Mouse (Mus musculus): ENCODE measurements around the gene Fam20b. TPM values are rescaled to one million over a fixed set of nuclear protein-coding genes. Genes with fewer than 3 reads are reported as not detected.
A peak's percentile ranks its signal among the peaks of the same experiment; 100 is the strongest.

The Fam20b gene
- polyA plus RNA-seq, 1 experiment from 2014 or later, result 34.3 TPM

DNA sequence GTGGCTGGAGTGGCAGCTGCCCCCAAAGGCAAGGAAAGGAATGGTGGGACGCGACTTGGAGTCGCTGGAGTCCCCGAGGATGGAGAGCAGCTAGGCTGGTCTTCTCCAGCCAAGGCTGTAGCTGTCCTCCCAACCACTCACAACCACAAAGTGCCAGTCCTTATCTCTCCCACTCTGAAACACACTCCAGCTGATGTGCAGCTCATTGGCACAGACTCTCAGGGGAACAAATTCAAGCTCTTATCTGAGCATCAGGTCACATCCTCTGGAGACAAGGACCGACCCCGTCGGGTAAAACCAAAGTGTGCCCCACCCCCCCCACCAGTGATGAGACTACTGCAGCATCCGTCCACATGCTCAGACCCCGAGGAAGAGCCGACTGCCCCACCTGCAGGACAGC lies 77.1 kb downstream of the Fam20b start:
- H3K36me3 ChIP-seq (ENCODE audit: control insufficient read depth, insufficient read depth, low read length), result peaks cover 37% of the 10 kb centered on the region
- ATAC-seq (ENCODE audit: low FRiP score, low TSS enrichment), result no peak
- H3K4me1 ChIP-seq (ENCODE audit: control insufficient read depth, insufficient read depth, low read length), result peaks cover 8% of the 10 kb centered on the region; the same call in 1 of the 2 replicates
- WGBS, result 93% methylated on average over 10 of the region's 10 CpGs
- no peak for DNase-seq
- H3K9me3 ChIP-seq (ENCODE audit: control insufficient read depth, low read length), result no peaks in the 10 kb centered on the region
- no peak overlapping the region for H3K27ac ChIP-seq (replicated peaks; ENCODE audit: low read depth, low read length)
- H3K27me3 ChIP-seq (ENCODE audit: control insufficient read depth, insufficient read depth, low read length), result no peaks in the 10 kb centered on the region
- no peak overlapping the region for H3K4me2 ChIP-seq (ENCODE audit: low read length)
- no peak overlapping the region for H3K4me3 ChIP-seq (replicated peaks; ENCODE audit: low read depth, low read length)
- no peak overlapping the region for H3K9ac ChIP-seq (replicated peaks; ENCODE audit: low read length)

DNA sequence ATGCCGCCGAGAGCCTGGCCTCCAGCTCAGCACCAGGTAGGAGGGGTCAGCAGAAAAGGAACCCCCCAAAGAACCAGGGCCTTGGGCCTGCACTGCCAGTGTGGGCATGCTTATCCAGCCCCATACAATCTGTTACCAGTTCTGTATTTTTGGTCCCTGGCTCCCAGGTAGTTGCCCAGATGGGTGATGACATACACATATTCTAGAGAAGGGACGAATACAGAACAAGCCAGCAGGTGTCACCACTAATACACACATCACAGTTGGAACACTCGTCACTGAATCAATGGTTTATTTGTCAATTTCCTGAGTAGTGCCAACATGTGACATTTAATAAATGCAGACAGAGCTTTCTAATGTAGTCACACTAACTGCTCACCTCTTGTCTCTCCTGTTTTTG lies 78.3 kb downstream of the Fam20b start:
- no peak overlapping the region for H3K27ac ChIP-seq (replicated peaks; ENCODE audit: low read depth, low read length)
- no peak for ATAC-seq (ENCODE audit: low FRiP score, low TSS enrichment)
- no peak overlapping the region for H3K4me3 ChIP-seq (replicated peaks; ENCODE audit: low read depth, low read length)
- peaks cover 8% of the 10 kb centered on the region; the same call in 1 of the 2 replicates for H3K4me1 ChIP-seq (ENCODE audit: control insufficient read depth, insufficient read depth, low read length)
- H3K27me3 ChIP-seq (ENCODE audit: control insufficient read depth, insufficient read depth, low read length), result no peaks in the 10 kb centered on the region
- 73% methylated on average over 4 of the region's 4 CpGs for WGBS
- no peaks in the 10 kb centered on the region for H3K9me3 ChIP-seq (ENCODE audit: control insufficient read depth, low read length)
- peaks cover 45% of the 10 kb centered on the region for H3K36me3 ChIP-seq (ENCODE audit: control insufficient read depth, insufficient read depth, low read length)
- no peak overlapping the region for H3K4me2 ChIP-seq (ENCODE audit: low read length)
- DNase-seq, result peak; percentile 48
- no peak overlapping the region for H3K9ac ChIP-seq (replicated peaks; ENCODE audit: low read length)

DNA sequence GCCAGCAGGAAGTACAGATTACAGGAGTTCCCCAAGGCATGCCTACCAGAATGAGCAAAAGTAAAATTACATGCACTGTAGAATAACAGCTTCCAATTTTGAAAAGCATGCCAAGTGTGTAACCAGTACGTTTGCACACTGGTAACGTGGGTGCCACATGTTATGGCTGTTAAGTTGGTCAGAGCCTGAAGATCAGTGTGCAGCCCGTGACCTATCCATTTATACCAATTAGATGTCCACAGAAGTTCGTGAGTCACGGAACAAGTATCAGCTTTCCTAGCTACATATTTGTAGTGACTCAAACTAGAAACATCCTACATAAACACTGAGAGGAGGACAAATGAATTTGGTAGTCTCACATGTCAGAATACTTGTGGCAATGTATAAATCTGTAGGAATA lies 79.4 kb downstream of the Fam20b start:
- peaks cover 7% of the 10 kb centered on the region; the same call in 1 of the 2 replicates for H3K4me1 ChIP-seq (ENCODE audit: control insufficient read depth, insufficient read depth, low read length)
- H3K4me2 ChIP-seq (ENCODE audit: low read length), result no peak overlapping the region
- no peak overlapping the region for H3K4me3 ChIP-seq (replicated peaks; ENCODE audit: low read depth, low read length)
- no peaks in the 10 kb centered on the region for H3K9me3 ChIP-seq (ENCODE audit: control insufficient read depth, low read length)
- 88% methylated on average over 5 of the region's 5 CpGs for WGBS
- H3K27ac ChIP-seq (replicated peaks; ENCODE audit: low read depth, low read length), result no peak overlapping the region
- no peak overlapping the region for H3K9ac ChIP-seq (replicated peaks; ENCODE audit: low read length)
- ATAC-seq (ENCODE audit: low FRiP score, low TSS enrichment) (no peak), DNase-seq (no peak)
- H3K27me3 ChIP-seq (ENCODE audit: control insufficient read depth, insufficient read depth, low read length), result no peaks in the 10 kb centered on the region
- peaks cover 55% of the 10 kb centered on the region for H3K36me3 ChIP-seq (ENCODE audit: control insufficient read depth, insufficient read depth, low read length)

DNA sequence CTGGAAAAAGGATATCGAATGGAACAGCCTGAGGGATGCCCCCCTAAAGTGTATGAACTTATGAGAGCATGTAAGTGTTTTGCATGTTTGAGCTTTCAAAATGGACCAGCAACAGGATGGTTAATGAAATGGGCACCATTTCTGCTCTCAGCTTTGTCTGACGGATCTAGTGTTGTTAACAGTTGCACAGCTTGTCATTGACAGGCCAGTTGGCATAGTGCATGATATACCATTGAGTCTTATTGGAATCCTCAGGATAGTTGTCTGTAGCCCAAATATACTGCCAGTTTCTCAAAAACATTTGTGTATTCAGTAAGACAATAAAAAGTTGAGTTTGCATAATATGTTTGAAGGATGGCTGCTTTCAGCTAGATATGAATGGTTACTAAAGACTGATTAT lies 83.7 kb downstream of the Fam20b start:
- DNase-seq (no peak), ATAC-seq (ENCODE audit: low FRiP score, low TSS enrichment) (no peak)
- no peak overlapping the region for H3K9ac ChIP-seq (replicated peaks; ENCODE audit: low read length)
- no peaks in the 10 kb centered on the region for H3K4me1 ChIP-seq (ENCODE audit: control insufficient read depth, insufficient read depth, low read length)
- H3K4me2 ChIP-seq (ENCODE audit: low read length), result no peak overlapping the region
- no peak overlapping the region for H3K27ac ChIP-seq (replicated peaks; ENCODE audit: low read depth, low read length)
- H3K36me3 ChIP-seq (ENCODE audit: control insufficient read depth, insufficient read depth, low read length), result peaks cover 65% of the 10 kb centered on the region
- no peaks in the 10 kb centered on the region for H3K27me3 ChIP-seq (ENCODE audit: control insufficient read depth, insufficient read depth, low read length)
- 77% methylated on average over 2 of the region's 2 CpGs for WGBS
- no peak overlapping the region for H3K4me3 ChIP-seq (replicated peaks; ENCODE audit: low read depth, low read length)
- H3K9me3 ChIP-seq (ENCODE audit: control insufficient read depth, low read length), result no peaks in the 10 kb centered on the region

- H3K36me3 ChIP-seq (ENCODE audit: control insufficient read depth, insufficient read depth, low read length), result peaks cover 67% of the 10 kb centered on the region
- WGBS, result 80% methylated on average over 10 of the region's 10 CpGs
- no peak overlapping the region for H3K27ac ChIP-seq (replicated peaks; ENCODE audit: low read depth, low read length)
- no peaks in the 10 kb centered on the region for H3K27me3 ChIP-seq (ENCODE audit: control insufficient read depth, insufficient read depth, low read length)
- ATAC-seq (ENCODE audit: low FRiP score, low TSS enrichment) (no peak), DNase-seq (peak; percentile 81)
- H3K4me3 ChIP-seq (replicated peaks; ENCODE audit: low read depth, low read length), result no peak overlapping the region
- no peak overlapping the region for H3K4me2 ChIP-seq (ENCODE audit: low read length)
- no peaks in the 10 kb centered on the region for H3K9me3 ChIP-seq (ENCODE audit: control insufficient read depth, low read length)
- no peak overlapping the region for H3K9ac ChIP-seq (replicated peaks; ENCODE audit: low read length)
- H3K4me1 ChIP-seq (ENCODE audit: control insufficient read depth, insufficient read depth, low read length), result no peaks in the 10 kb centered on the region
These were observed 85.8 kb downstream of the Fam20b start for GRCm38 (mm10) chr1:156633095-156633494.

GRCm38 (mm10) chr1:156630965-156631364 lies 87.9 kb downstream of the Fam20b start:
- Histone ChIP-seq H3K27ac (replicated peaks; ENCODE audit: low read depth, low read length) (no peak overlapping the region), H3K9me3 (ENCODE audit: control insufficient read depth, low read length) (no peaks in the 10 kb centered on the region), H3K9ac (replicated peaks; ENCODE audit: low read length) (no peak overlapping the region), H3K27me3 (ENCODE audit: control insufficient read depth, insufficient read depth, low read length) (no peaks in the 10 kb centered on the region), H3K36me3 (ENCODE audit: control insufficient read depth, insufficient read depth, low read length) (peaks cover 60% of the 10 kb centered on the region), H3K4me3 (replicated peaks; ENCODE audit: low read depth, low read length) (no peak overlapping the region), H3K4me1 (ENCODE audit: control insufficient read depth, insufficient read depth, low read length) (no peaks in the 10 kb centered on the region), H3K4me2 (ENCODE audit: low read length) (no peak overlapping the region)
- DNase-seq (no peak), ATAC-seq (ENCODE audit: low FRiP score, low TSS enrichment) (no peak)

DNA sequence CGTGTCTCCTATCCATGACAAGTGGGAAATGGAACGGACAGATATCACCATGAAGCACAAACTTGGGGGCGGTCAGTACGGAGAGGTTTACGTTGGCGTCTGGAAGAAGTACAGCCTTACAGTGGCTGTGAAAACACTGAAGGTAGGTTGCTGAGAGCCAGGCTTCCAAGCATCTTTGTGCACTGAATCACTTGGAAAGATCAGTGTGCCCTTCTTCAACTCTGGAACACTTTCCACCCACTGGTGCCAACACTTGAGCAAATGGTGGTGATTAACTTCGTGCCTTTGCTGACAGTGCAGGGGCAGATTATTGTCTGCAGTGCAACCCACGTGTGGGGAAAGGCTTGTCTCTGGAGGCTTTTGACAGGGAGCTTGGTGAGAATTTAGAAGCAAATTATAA lies 88.9 kb downstream of the Fam20b start:
- WGBS, result 96% methylated on average over 8 of the region's 8 CpGs
- Histone ChIP-seq H3K36me3 (ENCODE audit: control insufficient read depth, insufficient read depth, low read length) (peaks cover 53% of the 10 kb centered on the region), H3K27me3 (ENCODE audit: control insufficient read depth, insufficient read depth, low read length) (no peaks in the 10 kb centered on the region), H3K27ac (replicated peaks; ENCODE audit: low read depth, low read length) (no peak overlapping the region), H3K9ac (replicated peaks; ENCODE audit: low read length) (no peak overlapping the region), H3K9me3 (ENCODE audit: control insufficient read depth, low read length) (no peaks in the 10 kb centered on the region), H3K4me3 (replicated peaks; ENCODE audit: low read depth, low read length) (no peak overlapping the region), H3K4me1 (ENCODE audit: control insufficient read depth, insufficient read depth, low read length) (no peaks in the 10 kb centered on the region), H3K4me2 (ENCODE audit: low read length) (no peak overlapping the region)
- ATAC-seq (ENCODE audit: low FRiP score, low TSS enrichment) (no peak), DNase-seq (no peak)

Other genes starting within 250 kb of the Fam20b start
- gene Soat1, start 244.8 kb downstream of the Fam20b start, polyA plus RNA-seq (2014; fragmentation: Nextera tagmentation; extraction: Ambion mirVana), result 6.9 and 10.9 TPM in 2 replicates
- 1.2 and 1.3 TPM in 2 replicates for gene Gm10031, start 195.1 kb downstream of the Fam20b start, polyA plus RNA-seq (2014; fragmentation: Nextera tagmentation; extraction: Ambion mirVana)
- 9.0 and 9.8 TPM in 2 replicates for gene Abl2, start 160.3 kb downstream of the Fam20b start, polyA plus RNA-seq (2014; fragmentation: Nextera tagmentation; extraction: Ambion mirVana)
- gene Tor3a, start 44.7 kb downstream of the Fam20b start, polyA plus RNA-seq (2014; fragmentation: Nextera tagmentation; extraction: Ambion mirVana), result 1.6 and 4.6 TPM in 2 replicates
- gene Angptl1, start 119.5 kb upstream of the Fam20b start, polyA plus RNA-seq (2014; fragmentation: Nextera tagmentation; extraction: Ambion mirVana), result 0.80 and 1.1 TPM in 2 replicates
- gene Ralgps2, start 220.5 kb upstream of the Fam20b start, polyA plus RNA-seq (2014; fragmentation: Nextera tagmentation; extraction: Ambion mirVana), result 122 and 132 TPM in 2 replicates

Measured in midbrain, embryonic 14.5 days (tissue).